Mouse (Mus musculus) liver, embryonic 12.5 days (tissue): Measurements from ENCODE around the gene Terb2. TPM values are rescaled to one million over a fixed set of nuclear protein-coding genes. Genes with fewer than 3 reads are reported as not detected.

ENCODE experiments used
- ATAC-seq: fragments of 200-750 bp; cut with Nextera tagmentation; 2 replicates; pipeline ENCODE4 v1.8.0; 2017; ENCODE audit warnings: moderate number of reproducible peaks, mild to moderate bottlenecking, moderate library complexity
- H3K27ac ChIP-seq: fragments of 300-500 bp; sonication (generic); 2 replicates; pipeline ENCODE4 v1.5.1; 2016; ENCODE audit warnings: mild to moderate bottlenecking
- H3K27me3 ChIP-seq: fragments of 300-500 bp; sonication (generic); replicated peaks from 2 replicates; pipeline ENCODE4 v1.6.1; 2016; ENCODE audit warnings: mild to moderate bottlenecking, moderate library complexity
- H3K36me3 ChIP-seq: fragments of 300-500 bp; sonication (generic); 2 replicates; pipeline ENCODE4 v1.6.1; 2016; ENCODE audit warnings: mild to moderate bottlenecking, moderate library complexity
- H3K4me1 ChIP-seq: fragments of 300-500 bp; sonication (generic); 2 replicates; pipeline ENCODE4 v1.6.1; 2016
- H3K4me2 ChIP-seq: fragments of 300-500 bp; sonication (generic); 2 replicates; pipeline ENCODE4 v1.6.1; 2016; ENCODE audit warnings: mild to moderate bottlenecking, moderate library complexity
- H3K4me3 ChIP-seq: fragments of 300-500 bp; sonication (generic); 2 replicates; pipeline ENCODE4 v1.5.1; 2016; ENCODE audit warnings: mild to moderate bottlenecking, moderate library complexity
- H3K9ac ChIP-seq: fragments of 300-500 bp; sonication (generic); 2 replicates; pipeline ENCODE4 v1.6.1; 2016; ENCODE audit warnings: mild to moderate bottlenecking, moderate library complexity
- H3K9me3 ChIP-seq: fragments of 300-500 bp; sonication (generic); replicated peaks from 2 replicates; pipeline ENCODE4 v1.6.1; 2016; ENCODE audit warnings: mild to moderate bottlenecking, moderate library complexity
- WGBS: fragments of 180-500 bp; shearing (Covaris S2); methylation state at CpG from one replicate; pipeline ENCODE4 v1.1.7; 2016; ENCODE audit not compliant: insufficient replicate concordance; 5-methylcytosine and 5-hydroxymethylcytosine counted together
- polyA plus RNA-seq: library from polyadenylated mRNA; unstranded; fragments of >200 nt; fragmentation: Nextera tagmentation; extraction: Ambion mirVana; gene quantifications from 2 replicates; pipeline ENCODE4 v1.2.1, GENCODE M21; 2016

Terb2 gene
- not detected in 2 replicates for polyA plus RNA-seq

- Histone ChIP-seq H3K4me2 (no peak within 1 kb of the TSS), H3K4me3 (no peak within 1 kb of the TSS), H3K9me3 (no peaks in the 10 kb centered on the region), H3K4me1 (peaks cover 6% of the 10 kb centered on the region; the same call in 1 of the 2 replicates), H3K36me3 (no peaks in the 10 kb centered on the region), H3K27me3 (no peaks in the 10 kb centered on the region), H3K9ac (no peak within 1 kb of the TSS), H3K27ac (no peak within 1 kb of the TSS)
- WGBS = 74% methylated on average over 17 of the region's 17 CpGs
- no peak for ATAC-seq
Observed at GRCm38 (mm10) chr2:122186106-122186505, at the start of gene Terb2, which contains the start of gene Patl2. Terb2 (plus strand) TSS chr2:122186272. Patl2 (minus strand) TSS chr2:122186189.

DNA sequence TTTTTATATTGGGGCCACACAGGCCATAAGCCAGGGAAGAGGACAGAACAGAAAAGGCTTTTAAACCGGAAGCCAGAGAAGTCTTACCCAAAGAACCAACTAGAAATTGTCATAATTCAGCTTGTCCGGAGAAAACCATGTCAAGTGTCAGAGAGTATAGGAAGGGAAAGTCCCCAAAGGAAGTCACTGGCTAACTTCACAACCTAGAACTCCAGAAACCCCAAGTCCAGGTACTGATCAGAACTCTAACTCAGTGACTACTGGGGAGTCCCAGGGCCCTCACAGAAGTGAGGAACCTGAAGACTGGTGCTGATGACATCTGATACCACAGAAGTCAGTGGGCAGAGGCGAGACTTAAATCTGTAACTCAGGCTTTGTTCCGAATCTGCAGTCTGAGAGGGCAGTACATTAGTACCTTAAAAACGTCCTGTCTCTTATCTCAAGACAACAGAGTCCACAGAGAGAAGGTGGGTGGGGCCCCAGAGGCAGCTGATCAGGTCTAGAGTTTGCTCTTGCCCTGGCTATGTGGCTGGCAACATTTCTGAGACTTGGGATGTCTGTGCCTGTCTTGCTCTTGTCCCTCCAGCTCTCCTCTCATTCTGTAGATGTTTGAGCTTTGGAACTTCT is 48.1 kb upstream of the Terb2 start:
- H3K27me3 ChIP-seq = no peaks in the 10 kb centered on the region
- H3K9ac ChIP-seq = peak overlapping the region; percentile 28; the same call in 1 of the 2 replicates
- H3K4me1 ChIP-seq = peaks cover 31% of the 10 kb centered on the region
- H3K4me2 ChIP-seq = peak overlapping the region; percentile 49
- WGBS = 28% methylated on average over 5 of the region's 5 CpGs
- H3K36me3 ChIP-seq = no peaks in the 10 kb centered on the region
- no peak overlapping the region for H3K4me3 ChIP-seq
- peak overlapping the region; percentile 73 for H3K27ac ChIP-seq
- peak; percentile 97 for ATAC-seq
- H3K9me3 ChIP-seq = no peaks in the 10 kb centered on the region

DNA sequence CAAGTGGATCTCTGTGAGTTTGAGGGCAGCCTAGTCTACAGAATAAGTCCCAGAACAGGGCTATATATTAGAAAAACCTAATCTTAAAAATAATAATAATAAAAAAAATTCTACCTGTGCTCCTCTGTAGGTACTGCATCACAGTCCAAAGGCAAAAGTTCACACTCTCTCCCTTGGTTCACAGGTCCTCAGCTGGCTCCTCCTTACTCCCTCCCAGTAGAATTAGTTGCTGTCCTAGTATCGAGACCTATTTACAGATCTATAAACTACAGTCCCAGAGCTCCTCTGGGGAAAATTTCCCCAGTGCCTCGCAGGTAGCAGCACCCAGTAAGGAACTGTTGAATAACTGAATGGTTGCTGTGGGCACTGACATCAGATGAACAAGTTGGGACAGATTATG is 45.3 kb upstream of the Terb2 start:
- Histone ChIP-seq H3K9me3 (no peaks in the 10 kb centered on the region), H3K4me2 (no peak overlapping the region), H3K4me3 (no peak overlapping the region), H3K4me1 (peaks cover 24% of the 10 kb centered on the region), H3K27me3 (no peaks in the 10 kb centered on the region), H3K9ac (no peak overlapping the region), H3K36me3 (no peaks in the 10 kb centered on the region), H3K27ac (peak overlapping the region; percentile 67)
- 61% methylated on average over 2 of the region's 2 CpGs for WGBS
- no peak for ATAC-seq

DNA sequence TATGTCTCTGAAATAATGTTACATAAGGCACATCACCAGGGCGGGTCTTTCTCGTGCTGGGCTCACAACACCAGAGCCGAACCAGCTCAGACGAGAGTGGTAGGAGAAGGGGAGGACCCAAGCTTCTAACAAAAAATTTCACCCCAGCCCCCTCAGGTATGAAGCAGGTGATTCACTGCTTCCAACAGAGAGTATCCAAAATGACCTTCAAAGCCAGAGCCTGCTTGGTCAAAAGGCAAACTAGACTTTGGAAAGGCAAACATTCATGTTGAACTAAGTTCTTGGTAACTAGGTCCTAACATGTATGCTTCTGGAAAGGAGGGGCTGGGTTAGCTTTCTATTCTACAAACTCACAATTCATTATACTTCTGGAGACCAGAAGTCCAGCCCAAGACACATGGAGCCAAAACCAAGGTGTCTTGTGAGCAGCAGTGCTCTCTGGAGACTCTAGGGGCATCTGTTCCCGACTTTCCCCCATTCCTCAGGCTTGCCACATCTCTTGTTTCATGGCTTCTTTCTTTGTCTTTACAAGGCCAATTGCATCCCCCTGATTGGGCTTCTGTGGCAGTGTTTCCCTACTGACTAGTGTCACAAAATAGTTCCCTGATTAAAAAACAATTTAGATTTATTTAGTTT is 44.6 kb upstream of the Terb2 start:
- H3K9me3 ChIP-seq = no peaks in the 10 kb centered on the region
- ATAC-seq = no peak
- H3K27ac ChIP-seq = peak overlapping the region; percentile 67

GRCm38 (mm10) chr2:122143111-122143510 is 43.0 kb upstream of the Terb2 start:
- 64% methylated on average over 3 of the region's 3 CpGs for WGBS
- H3K9me3 ChIP-seq = no peaks in the 10 kb centered on the region
- no peak overlapping the region for H3K4me3 ChIP-seq
- H3K27me3 ChIP-seq = no peaks in the 10 kb centered on the region
- no peak overlapping the region for H3K4me2 ChIP-seq
- H3K9ac ChIP-seq = no peak overlapping the region
- no peak for ATAC-seq
- peaks cover 24% of the 10 kb centered on the region for H3K4me1 ChIP-seq
- H3K27ac ChIP-seq = no peak overlapping the region
- no peaks in the 10 kb centered on the region for H3K36me3 ChIP-seq

More for the DNA sequence above, 44.6 kb upstream of the Terb2 start:
- Histone ChIP-seq H3K4me2 (no peak overlapping the region), H3K4me3 (no peak overlapping the region), H3K4me1 (peaks cover 24% of the 10 kb centered on the region), H3K27me3 (no peaks in the 10 kb centered on the region), H3K9ac (no peak overlapping the region), H3K36me3 (no peaks in the 10 kb centered on the region)
- 57% methylated on average over 5 of the region's 5 CpGs for whole genome bisulfite sequencing

DNA sequence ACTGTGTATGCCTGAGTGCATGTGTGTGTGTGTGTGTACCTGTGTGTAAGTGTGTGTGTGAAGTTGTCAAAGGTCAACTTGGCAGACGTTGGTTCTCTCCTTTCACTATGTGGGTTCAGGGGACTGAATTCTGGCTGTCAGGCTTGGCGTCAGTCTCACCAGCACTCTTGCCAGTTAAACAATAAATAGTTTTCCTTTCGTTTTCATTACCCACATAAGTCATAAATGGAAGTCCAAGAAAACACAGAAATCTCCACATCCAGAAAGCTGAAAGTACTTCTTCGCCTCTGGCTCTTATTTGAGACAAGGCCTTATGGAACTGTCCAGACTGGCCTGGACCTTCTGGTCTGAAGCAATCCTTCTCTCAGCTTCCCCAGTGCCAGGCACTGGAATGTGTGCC is 40.3 kb upstream of the Terb2 start:
- Histone ChIP-seq H3K4me1 (peaks cover 35% of the 10 kb centered on the region), H3K36me3 (peaks cover 4% of the 10 kb centered on the region; the same call in 1 of the 2 replicates), H3K4me3 (no peak overlapping the region), H3K9ac (no peak overlapping the region), H3K27ac (no peak overlapping the region), H3K27me3 (no peaks in the 10 kb centered on the region), H3K4me2 (no peak overlapping the region), H3K9me3 (no peaks in the 10 kb centered on the region)
- no peak for ATAC-seq
- WGBS = 58% methylated on average over 4 of the region's 4 CpGs

DNA sequence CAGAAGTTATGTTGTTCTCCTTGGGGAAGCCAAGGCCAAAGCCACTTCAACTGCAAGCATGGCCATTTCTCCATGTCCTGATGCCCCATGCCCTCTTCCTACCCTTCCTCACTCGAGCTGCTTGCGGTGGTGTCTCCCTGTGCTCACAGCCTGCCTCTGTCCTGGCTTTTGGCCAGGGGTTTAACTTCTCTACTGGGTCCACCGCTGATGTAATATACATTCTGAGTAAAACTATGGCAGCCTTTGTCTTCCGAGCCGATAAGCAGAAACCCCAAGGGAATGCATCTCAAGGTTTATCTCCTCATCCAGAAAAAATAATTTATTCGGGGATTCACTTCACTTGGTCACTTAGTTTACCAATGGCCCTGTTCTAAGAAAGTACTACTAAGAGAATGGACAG is 39.4 kb upstream of the Terb2 start:
- Histone ChIP-seq H3K4me2 (peak overlapping the region; percentile 90), H3K36me3 (peaks cover 13% of the 10 kb centered on the region), H3K4me3 (peak overlapping the region; percentile 70; the same call in 1 of the 2 replicates), H3K4me1 (peaks cover 40% of the 10 kb centered on the region), H3K27ac (peak overlapping the region; percentile 80), H3K9ac (peak overlapping the region; percentile 80; the same call in 1 of the 2 replicates), H3K27me3 (no peaks in the 10 kb centered on the region), H3K9me3 (no peaks in the 10 kb centered on the region)
- no peak for ATAC-seq
- WGBS = 78% methylated on average over 6 of the region's 6 CpGs

DNA sequence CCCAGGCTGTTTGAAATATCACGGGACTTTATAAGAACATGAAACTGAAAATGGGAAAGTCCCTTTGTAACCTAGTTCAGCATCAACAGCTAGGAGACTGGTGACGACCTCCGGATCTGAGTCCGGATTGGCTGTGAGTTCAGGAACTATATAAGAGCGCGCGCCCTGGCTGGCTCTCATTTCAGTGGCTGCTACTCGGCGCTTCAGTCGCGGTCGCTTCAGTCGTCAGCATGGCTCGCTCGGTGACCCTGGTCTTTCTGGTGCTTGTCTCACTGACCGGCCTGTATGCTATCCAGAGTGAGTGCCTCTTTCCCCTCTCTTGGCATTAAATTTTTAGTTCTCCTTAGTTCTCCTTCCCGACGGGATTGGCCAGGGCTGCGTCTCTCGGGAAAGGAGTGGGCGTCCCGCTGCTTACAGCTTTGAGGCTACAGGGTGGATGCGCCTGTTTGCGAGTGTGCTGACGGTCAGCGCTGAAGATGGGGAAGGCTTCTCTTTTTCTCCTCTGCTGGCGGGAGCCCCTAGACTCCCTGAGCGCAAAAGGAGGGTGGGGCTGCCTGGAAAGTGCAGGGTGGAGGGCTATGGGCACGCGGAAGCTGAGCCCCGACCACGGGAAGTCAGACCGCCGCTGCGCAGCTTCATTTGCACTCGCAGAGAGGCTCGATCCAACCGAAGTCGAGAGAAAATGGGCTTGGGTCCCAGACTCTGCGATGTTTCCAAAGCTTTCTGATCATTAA is 38.4 kb upstream of the Terb2 start, which contains the start of gene B2m:
Gene B2m, plus strand, starts transcription at position 179 of the 734 bp plus-strand sequence.
- H3K4me2 ChIP-seq = peak within 1 kb of the TSS; percentile 90
- H3K4me3 ChIP-seq = peak within 1 kb of the TSS; percentile 70
- no peaks in the 10 kb centered on the region for H3K9me3 ChIP-seq
- peaks cover 21% of the 10 kb centered on the region for H3K36me3 ChIP-seq
- H3K27me3 ChIP-seq = no peaks in the 10 kb centered on the region
- peak within 1 kb of the TSS; percentile 80 for H3K9ac ChIP-seq
- ATAC-seq = peak; percentile 95
- H3K27ac ChIP-seq = peak within 1 kb of the TSS; percentile 80
- whole genome bisulfite sequencing = under 1% methylated on average over 40 of the region's 40 CpGs
- peaks cover 40% of the 10 kb centered on the region for H3K4me1 ChIP-seq

GRCm38 (mm10) chr2:122148242-122148917 is 37.7 kb upstream of the Terb2 start:
- 14% methylated on average over 18 of the region's 18 CpGs for WGBS
- H3K4me1 ChIP-seq = peaks cover 40% of the 10 kb centered on the region
- H3K36me3 ChIP-seq = peaks cover 27% of the 10 kb centered on the region
- ATAC-seq = peak; percentile 31
- peak overlapping the region; percentile 80 for H3K27ac ChIP-seq
- peak overlapping the region; percentile 70 for H3K4me3 ChIP-seq
- peak overlapping the region; percentile 90 for H3K4me2 ChIP-seq
- H3K9me3 ChIP-seq = no peaks in the 10 kb centered on the region
- peak overlapping the region; percentile 80 for H3K9ac ChIP-seq
- no peaks in the 10 kb centered on the region for H3K27me3 ChIP-seq

- Histone ChIP-seq H3K9ac (no peak overlapping the region), H3K9me3 (no peaks in the 10 kb centered on the region), H3K4me2 (peak overlapping the region; percentile 90), H3K36me3 (peaks cover 32% of the 10 kb centered on the region), H3K27ac (no peak overlapping the region), H3K4me3 (peak overlapping the region; percentile 70), H3K27me3 (no peaks in the 10 kb centered on the region), H3K4me1 (peaks cover 40% of the 10 kb centered on the region)
- ATAC-seq = no peak
- WGBS = 70% methylated on average over 6 of the region's 6 CpGs
Observed at GRCm38 (mm10) chr2:122149316-122149715, 36.8 kb upstream of the Terb2 start.

- Histone ChIP-seq H3K9me3 (no peaks in the 10 kb centered on the region), H3K36me3 (peaks cover 36% of the 10 kb centered on the region), H3K4me3 (no peak overlapping the region), H3K9ac (no peak overlapping the region), H3K27ac (no peak overlapping the region), H3K4me2 (peak overlapping the region; percentile 90), H3K27me3 (no peaks in the 10 kb centered on the region), H3K4me1 (peaks cover 40% of the 10 kb centered on the region)
- no peak for ATAC-seq
- WGBS = 78% methylated on average over 3 of the region's 3 CpGs
Observed at GRCm38 (mm10) chr2:122149716-122150115, 36.4 kb upstream of the Terb2 start.
